Mouse (Mus musculus) frontal cortex, postnatal 10 days (tissue): ENCODE data around the gene Pramel4.
"Not testable (repeated sequence)": the region's sequence is repeated elsewhere in the genome, so short reads cannot be mapped to it uniquely, and the experiment has no call there.

ENCODE experiments used
- DNase-seq, 2 experiments: peaks; one replicate each; pipeline ENCODE4 v3.0.0; 2022; ENCODE audit warnings: low spot score in 2 of 2, mixed read lengths in 1 of 2

Gene Pramel4

GRCm38 (mm10) chr4:144058826-144059225, at the start of gene Pramel4:
TSS of gene Pramel4 (plus strand) at chr4:144059126.
- not testable (repeated sequence) for DNase-seq

- DNase-seq: not testable (repeated sequence)
These were observed 47.2 kb downstream of the Pramel4 start, which contains the start of gene Gm13102 for GRCm38 (mm10) chr4:144106174-144106573. TSS of gene Gm13102 (plus strand) at chr4:144106474.
